Mouse (Mus musculus): ENCODE measurements at regions not wholly inside any gene's neighbourhood (a gene's known extent, or its start where the extent isn't known, plus 50 kb on each side); places are given as distances from the start of the nearest gene placed in this dataset.
"Not testable (repeated sequence)": the region's sequence is repeated elsewhere in the genome, so short reads cannot be mapped to it uniquely, and the experiment has no call there.

DNA sequence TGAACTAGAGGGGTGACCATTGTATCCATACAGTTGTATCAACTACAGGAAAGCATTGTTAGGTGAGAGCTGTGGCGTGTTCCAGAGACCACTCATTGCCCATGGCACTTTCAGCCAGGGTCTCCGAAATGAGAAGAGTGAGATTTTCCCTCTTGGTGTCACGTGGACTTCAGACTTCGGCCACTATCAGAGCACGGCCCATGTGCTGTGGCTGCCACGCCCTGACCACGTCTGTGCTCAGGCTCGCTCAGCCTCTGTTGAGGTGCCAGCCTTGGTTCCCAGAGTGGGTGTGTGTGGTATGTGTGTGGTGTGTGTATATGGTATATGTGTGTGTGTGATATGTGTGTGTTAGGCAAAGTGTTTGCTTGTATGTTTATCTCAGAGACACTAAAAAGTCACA, 144.6 kb downstream of the Enc1 start:
- DNase-seq: no peak

DNA sequence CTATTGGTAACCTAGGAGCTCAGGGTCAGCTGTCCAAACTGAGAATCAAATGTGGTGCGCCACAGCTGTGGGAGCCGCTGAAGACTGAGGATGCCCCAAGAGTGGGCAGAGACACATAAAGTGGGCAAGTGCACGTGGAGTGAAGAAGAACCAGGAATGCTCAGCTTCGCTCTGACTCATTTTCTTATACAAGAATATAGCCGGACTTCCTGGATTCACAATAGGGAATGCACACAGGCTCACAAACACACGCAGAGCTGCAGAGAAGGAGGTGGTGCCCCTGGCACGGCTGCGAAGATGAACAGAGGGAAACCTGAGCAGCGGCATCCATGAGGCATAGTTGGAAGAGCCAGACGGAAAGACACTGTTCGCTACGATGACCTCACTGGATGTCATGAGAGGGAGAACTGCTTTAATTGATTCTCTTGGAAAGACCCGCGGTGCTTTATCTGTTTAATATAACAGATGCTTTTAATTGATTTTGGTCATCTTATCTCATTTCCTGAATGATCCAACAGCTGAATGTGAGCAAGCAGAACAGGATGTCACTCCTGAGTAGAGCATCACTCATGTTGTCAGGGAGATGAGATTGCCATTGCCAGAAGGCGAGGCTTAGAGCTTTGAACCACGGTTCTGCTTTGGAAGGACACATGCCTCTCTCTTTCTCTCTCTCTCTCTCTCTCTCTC, 143.3 kb downstream of the Enc1 start:
- no peak for DNase-seq

DNA sequence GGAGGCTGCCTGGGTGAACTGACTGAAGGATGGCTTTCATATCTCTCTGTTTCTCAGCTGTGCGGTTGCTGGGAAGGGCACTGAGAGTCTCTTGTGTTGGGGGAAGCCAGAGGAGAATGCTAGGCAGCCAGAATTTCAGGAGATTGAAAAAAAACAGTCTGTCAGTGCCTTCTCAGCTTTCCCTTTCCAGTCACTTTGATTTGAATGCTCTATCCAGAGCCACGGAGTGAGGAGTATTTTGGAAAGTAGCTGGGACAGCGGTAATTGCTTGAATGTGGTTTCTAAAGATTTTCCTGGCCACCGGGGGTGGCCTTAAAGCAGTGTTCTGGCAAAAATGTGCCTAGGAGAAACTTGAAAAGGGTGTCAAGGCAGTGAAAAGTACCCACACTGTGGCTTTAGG, 142.4 kb downstream of the Enc1 start:
- DNase-seq: no peak

DNA sequence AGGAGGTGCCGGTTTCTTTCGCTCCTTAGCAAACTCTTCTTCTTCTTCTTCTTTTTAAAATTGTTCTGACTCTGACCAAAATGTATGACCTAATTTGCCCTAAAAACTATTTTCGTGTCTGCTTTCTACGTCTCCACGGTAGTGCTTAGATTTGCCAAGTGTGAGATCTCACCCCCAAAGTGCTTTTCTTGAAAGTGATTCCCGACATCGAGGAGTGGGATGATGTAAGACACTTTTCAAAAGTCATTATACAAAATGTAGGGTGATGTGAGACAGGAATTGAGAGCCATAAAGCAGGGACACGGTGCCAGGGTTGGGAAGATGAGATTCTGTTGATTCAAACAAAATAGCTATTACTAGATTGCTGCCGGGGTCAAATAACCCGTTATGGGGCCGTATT, 139.5 kb downstream of the Enc1 start:
- DNase-seq: no peak

DNA sequence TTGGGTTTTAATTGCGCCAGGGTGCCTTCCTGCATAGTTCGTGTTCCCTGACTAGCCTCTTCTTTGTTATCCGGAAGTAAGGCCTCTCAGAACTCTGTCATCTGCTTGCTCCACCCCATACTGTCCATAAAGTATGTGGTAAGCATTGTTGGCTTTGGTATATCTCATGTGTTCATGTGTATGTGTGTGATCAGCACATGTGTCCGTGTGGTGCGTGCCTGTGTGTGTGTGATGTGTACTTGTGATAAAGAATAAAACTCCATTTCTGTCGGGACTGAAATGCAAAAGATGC, 135.3 kb downstream of the Enc1 start:
- no peak for DNase-seq

DNA sequence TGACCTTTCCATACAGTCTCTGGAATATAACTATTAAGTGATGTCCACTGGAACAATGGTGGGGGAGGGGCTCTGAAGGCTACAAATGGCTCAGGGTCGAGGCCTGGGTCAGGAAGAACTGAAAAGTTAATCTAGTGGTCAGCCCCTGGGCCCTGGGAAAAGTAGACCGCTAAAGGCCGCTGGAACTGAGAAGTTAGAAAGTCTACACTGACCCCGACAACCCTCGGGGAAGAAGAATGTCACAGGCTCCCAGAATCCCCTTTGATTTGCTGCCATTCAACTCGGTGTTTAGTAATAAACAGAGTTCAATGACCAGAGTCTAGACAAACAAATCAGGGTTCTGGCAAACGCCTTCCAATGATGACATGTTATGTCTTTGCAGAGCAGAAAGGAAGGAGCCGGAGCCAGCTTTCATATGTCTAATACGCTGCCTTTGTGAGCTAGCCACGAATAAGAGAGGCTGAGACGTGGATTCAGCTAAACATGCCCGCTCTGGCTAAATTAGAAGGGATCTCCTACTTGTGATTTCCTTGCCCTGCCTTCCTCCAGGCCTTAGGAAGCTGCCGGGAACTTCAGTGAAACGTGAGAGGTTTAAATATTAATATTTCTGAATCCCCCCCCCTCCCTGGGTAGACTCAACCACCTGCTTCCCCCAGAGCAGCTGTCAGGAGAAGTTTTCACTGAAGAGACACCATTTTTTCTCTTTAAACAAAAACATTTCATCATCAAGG, 134.8 kb downstream of the Enc1 start:
- DNase-seq: peak; percentile 53

DNA sequence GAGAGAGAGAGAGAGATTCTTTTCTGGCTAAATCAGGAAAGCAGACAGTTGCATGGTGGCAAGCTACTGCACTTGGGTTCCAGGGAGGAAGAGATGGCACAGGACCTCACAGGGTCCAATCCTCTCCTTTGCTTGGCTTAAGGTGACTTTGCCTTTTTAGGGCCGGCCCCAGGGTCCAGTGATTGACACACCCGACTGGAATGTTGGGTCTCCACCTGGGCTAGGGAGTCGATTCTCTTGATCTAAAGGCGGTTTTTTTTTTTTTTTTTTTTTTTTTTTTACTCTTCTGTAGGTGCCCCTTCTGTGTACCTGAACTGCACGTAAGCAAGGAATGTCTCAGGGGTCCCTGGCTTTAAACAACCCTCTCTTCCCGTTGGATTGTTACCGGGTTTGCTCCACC, 131.4 kb downstream of the Enc1 start:
- no peak for DNase-seq

DNA sequence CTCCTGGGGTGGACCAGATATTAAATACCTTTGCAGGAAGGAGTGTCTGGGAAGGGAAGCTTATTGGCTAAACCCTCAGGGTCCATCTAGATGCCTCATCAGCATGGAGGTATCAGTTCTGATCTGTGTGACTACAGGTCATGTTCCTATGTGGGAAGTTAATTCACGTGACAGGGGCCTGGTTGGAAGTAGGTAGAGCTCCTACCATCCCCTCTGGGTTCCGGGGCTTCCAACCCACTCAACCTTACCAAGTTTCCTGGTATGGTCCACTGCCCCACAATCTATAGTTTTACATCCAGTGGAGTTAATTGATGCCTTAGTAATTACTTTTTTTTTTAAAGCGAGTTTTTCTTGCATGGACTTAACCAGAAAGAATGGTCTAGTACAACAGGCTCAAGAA, 130.3 kb downstream of the Enc1 start:
- DNase-seq: no peak

DNA sequence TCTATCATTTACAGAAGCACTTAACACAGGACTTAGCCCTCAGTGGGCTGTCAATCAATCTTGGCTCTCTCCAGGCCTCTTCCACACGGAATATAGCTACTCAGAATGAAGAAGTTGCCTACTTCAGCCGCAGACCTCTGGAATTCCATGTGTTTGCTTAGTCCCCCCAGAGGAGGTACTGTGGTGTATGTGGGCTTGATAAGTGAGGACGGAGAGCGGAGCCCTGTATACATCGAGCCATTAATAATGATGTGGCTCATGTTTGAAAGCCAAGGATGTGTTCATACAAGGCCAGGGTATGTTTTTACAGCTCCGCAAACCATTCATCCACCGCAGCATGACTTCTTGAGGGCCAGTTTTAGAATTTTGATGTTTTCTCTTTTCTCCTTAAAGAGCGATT, 125.8 kb downstream of the Enc1 start:
- no peak for DNase-seq

DNA sequence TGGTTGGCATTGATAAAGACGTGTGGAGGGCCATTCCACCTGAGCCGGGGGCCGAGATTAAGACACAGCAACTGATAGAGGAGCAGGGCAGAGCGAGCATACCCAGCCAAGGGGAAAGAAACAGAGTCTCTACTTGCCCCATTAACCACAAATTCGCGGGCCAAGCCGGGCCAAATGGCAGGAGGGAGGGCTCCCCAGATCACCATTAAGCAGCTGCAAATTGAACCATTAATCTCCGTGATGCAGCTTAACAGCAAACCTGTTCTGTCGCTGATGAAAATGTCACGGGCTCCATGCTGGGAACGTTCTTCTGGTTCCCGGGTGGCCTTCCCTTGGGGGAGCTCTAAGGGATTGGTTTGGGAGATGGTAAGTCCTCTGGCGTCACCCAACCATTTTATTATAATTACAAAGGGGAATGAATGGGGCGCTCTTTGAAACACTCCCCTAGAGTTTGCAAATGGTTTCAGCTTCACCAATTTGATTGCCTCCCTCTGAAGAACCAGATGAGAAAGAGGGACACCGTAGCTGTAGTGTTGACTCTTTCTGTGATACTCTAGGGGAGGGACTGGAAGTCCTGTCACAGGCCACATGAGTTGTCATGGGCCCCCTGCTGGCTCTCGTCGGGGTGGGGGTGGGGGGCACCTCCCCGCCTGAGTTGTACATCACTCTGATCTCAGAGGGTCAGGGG, 124.8 kb downstream of the Enc1 start:
- DNase-seq: no peak

DNA sequence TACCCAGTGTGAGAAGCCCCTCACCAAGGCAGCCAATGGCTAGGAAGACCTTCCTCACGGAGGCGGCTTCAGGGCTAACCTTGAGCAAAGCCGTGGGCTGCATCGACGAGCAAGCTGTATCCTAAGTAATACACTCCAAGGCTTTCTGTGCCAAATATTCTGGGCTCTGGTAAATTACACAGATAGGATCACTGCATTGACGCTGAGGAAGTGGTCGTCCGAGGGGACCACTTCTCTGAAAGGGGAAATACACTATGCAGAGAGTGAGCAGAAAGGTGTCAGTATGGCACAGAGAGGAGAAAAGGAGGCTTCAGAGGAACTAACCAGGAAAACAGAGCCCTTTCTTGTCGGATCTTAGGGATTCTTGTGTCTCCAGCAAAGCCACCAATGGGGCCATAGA, 124.1 kb downstream of the Enc1 start:
- DNase-seq: no peak

DNA sequence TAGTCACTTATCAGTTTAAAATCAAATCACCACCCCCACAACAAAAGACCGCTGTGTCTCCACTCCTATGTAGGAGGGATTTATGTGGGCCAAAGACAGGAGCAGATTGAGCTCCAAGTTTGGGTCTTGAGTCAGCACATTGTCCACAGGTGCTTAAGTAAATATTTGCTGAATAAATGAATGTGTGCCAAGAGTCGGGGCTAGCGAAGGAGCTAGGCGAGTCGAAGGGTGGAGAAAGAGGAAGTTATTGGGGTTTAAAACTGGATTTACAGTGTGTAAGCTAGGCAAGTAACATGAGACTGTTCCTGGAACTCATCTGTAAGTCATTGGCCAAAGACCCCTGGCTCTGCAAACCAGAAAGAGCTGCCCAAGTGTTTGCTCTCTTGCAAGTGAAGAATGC, 122.9 kb downstream of the Enc1 start:
- DNase-seq: peak; percentile 15

DNA sequence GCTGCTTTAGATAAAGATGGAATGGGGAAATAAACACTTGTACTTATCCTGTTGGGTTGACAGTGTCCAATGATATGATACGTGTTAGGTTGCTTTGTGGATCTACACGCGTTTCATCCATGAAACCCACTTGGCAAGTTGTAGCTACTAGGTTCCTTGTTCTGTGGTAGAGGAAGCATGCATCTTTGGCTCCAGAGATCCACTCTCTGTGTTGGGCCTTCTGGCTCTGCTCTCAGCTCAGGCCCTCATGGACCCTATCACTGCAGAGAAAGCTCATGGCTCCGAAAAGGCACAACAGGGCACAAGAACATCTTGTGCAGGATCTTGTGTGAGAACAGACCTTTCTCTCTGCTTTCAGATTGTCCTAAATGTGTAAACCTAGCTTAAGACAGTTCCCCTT, 122.3 kb downstream of the Enc1 start:
- DNase-seq: no peak

DNA sequence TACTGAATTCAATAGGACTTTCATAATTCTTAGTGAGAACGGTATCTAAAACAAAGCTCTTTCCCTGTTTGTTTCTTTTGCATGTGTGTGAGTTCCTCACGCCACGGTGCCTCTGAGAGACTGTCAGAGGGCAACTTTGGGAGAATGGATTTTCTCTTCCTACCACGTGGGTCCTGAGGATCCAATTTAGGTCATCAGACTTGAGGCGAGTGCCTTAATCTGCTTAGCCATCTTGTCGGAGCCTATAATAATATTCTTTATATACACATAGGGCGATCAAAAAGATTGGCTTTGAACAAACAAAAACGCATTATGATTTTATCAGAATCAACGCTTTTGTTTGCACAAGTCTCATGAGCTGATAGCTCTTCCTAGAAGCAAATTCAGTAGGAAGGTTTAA, 119.6 kb downstream of the Enc1 start:
- DNase-seq: no peak

DNA sequence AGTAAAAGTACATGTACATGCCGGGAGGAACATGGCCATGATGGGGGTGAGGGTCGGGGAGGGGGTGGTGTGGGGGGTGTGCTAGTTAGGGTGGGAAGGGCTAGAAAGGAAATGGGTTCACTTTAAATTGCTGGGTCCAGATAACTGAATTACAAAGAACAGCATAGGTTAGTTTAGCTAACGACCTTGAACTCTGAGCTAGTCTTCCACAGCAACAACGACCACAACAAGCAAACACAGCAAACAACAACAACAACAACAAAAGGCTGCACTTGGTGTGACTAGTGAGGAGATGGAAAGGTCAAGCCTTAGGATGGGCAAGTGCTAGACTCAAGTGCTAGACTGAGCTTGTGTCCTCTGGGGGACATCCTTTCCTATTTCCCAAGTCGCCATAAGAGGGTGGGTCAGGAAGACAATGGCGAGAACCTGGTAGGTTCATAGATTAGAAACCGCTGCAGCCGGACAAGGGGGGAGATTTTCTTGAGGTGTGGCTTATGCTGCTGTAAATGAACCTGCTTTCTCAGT, 117.9 kb downstream of the Enc1 start:
- DNase-seq: no peak

DNA sequence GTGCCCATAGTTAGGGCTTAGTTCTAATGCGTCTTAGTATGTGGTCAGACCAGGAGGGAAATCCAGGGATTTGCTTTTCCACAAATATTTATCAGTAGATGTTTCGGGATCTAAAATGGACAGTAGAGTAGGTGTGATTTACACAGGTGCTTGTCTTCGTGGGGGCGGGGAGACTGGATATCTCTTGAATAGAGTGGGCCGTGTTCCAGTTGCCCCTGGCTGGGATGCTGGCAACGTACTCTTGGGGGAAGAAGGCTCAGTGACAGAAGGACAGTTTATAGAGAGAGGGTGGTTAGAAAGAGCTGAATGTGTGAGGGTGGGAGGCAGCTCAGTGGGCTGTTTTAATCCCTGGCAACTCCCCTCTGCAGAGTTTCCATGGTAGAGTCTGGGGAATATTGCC, 117.4 kb downstream of the Enc1 start:
- no peak for DNase-seq

DNA sequence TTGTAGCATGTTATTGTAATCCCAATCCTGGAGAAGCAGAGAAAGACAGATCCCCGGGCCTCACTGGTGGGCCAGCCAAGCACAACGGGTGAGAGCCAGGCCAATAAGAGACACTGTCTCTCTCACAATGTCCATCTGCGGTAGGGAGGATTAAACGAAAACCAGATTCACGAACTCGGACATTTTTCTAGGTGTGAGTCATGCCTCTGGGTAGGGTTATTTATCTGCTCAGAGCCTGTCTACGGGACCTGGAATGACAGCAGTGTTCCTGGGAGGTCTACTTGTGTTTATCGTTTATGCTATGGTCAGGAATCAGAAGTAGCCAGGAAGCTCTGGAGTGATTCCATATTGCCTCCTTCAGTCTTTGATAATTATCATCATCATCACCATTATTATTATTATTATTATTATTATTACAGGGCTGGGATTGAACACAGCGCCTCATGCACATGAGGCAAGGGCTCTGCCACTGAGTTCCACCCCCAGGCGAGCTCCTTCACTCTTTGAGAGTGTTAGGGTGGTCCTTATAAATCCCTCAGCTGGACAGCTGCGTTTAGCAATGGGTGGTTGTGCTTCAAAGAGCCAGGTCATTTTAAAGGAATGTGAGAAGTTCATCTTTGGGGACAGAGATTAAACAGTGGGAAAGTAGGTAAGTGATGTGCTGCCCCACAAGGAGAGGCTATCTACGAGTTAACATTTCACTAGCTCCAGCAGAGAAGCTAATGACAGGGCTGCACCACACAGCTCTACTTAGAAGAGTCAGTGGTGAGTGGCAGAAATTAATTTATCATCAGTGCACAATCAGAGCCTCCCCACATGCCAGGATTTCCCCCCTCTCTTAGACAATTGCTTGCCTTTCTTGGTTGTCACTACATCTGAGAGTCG, 116.3 kb downstream of the Enc1 start:
- no peak for DNase-seq

DNA sequence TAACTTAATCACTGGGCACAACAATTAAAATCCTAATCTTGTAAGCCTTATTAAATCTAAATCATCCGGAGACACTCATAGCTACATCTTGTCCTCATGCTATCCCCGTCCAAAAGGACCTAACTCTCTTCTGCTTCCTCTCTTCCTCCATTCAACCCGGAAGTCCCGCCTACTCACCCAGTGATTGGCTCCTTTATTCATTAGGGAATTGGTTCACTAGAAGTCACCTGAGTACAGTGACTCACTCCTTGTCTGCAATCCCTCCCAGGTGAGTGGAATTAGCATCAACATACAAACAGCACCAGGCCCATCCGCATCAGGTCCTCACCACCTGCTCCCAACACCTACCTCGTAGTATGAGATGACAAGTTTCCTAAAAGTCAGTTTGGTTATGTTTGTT, 114.5 kb downstream of the Enc1 start:
- not testable (repeated sequence) for DNase-seq

DNA sequence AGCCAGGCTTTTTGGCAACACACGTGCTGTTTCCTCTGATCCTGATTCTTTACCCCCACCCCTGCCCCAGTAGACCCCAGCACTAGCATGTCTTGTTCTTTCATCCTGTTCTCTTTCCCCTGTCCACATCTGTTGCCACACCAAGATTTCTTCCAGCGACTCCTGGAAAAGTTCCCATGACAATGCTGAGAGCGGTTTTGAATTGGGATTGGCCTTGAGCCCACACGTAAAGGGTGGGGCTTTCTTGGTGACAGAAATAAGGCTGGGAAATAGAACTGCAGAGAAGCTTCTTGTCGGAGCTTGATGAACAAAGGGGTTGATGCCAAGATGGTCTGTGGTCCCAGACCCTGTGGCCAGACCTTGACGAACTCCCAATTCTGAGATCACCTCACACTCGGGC, 106.8 kb downstream of the Enc1 start:
- peak; percentile 38 for DNase-seq

DNA sequence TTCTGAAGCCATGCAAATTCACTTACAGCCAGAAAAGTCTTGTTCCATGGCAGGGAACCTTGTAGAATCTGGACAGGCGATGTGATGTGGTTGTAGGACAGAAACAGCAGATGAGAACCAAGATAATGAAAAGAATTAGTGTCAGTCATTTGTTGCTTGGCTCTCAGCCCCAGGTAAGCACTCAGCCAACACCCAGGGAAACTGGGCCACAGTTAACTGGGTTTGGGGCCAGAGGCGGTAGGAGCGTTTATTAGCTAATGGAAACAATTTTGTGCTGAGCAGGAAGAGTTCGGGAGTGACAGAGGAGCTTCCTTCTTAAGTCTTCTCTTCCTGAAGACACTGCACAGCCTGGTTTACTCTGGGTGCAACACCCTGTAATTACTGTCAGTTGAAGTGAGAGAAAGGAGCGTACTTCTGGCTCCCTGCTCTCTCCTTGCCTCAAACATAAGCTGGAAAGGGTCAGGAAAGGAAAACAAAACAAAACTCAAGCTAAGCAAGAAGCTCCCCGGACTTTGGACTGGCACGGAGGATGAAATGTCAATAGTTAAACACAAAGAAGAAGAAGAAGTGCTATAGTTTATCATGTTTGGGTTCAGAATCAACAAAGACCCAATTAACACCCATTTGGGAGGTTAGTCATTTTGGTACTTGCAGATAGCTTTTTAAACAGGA, 100.4 kb downstream of the Enc1 start:
- DNase-seq: no peak

DNA sequence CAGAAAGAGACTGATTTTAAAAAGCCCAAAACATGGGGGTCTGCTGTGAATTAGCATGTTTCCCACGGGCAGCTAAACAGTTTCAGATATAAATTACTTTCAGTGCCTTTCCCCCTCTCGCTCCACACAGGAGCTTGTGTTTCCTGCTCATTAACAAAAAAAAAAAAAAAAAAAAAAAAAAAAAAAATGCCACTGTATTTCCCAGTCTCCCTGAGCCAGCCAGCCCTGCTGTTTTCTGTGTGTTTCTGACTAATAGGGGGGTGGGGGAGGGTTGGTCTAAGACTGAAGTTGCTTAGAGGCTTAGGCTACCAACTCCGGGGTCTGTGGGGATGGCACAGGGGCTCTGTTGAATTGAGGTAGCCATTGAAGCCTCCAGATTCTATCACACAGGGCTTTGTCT, 97.0 kb downstream of the Enc1 start:
- DNase-seq: no peak

DNA sequence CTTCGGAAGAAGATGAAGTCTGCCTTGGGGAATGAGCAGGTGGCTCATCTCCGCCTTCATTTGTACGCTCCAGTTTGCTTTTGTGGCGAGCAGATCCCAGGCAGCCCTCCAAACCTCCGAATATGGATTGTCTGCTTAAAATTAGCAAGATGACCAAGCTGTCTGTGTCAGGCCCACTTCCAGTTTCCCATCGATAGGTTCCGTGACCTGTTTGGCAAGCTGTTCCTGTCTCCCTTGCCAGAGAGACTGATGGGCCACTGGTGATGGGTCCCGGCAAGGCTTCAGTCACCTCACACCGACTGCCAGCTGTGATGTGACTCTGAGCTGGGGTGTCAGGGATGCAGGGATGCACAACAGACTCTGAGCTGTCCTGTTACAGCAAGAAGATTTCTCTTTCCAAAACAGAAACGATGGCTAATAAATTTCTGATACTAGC, 96.4 kb downstream of the Enc1 start:
- DNase-seq: peak; percentile 64
